Mouse (Mus musculus) Patski (cell line): ENCODE measurements around the gene Xpnpep1. TPM values are rescaled to one million over a fixed set of nuclear protein-coding genes. Genes with fewer than 3 reads are reported as not detected.
A peak's percentile ranks its signal among the peaks of the same experiment; 100 is the strongest.

Source experiments
- ATAC-seq: fragments of 100-300 bp; one replicate; pipeline ENCODE4 v1.8.0; 2021
- CTCF ChIA-PET: fragments of 350-600 bp; sonication (Branson Sonifier 250); formaldehyde crosslinking; loops from one replicate; lab custom pipeline; 2022; ENCODE audit warnings: inconsistent platforms; lab: Charles Lee
- POLR2A ChIA-PET: fragments of 350-600 bp; sonication (Branson Sonifier 250); formaldehyde crosslinking; loops from one replicate; lab custom pipeline; 2022; ENCODE audit warnings: antibody characterized with exemption, inconsistent platforms; lab: Charles Lee
- DNase-seq: peaks from one replicate; pipeline ENCODE4 v3.0.0-alpha.2; 2011; ENCODE audit warnings: low read depth, low spot score
- H3K27me3 ChIP-seq: fragments of 371-371 bp; one replicate; pipeline ENCODE4 v1.5.1; 2021
- CTCF ChIP-seq: fragments of 100-300 bp; IDR thresholded peaks from one replicate; pipeline ENCODE4 v1.5.1; 2021
- in situ Hi-C: fragments of 300-500 bp; cut with MboI; formaldehyde crosslinking; loops from 3 replicates; pipeline ENCODE4 v1.11.1; 2018; ENCODE audit warnings: low pct_unique_long_range_greater_than_20kb, mixed read lengths
- polyA plus RNA-seq: library from polyadenylated mRNA; unstranded; gene quantifications from one replicate; pipeline ENCODE4 v1.2.3, GENCODE M21; 2021

The Xpnpep1 gene
- 193 TPM for polyA plus RNA-seq

- H3K27me3 ChIP-seq = no peaks in the 10 kb centered on the region
- ATAC-seq (no peak), DNase-seq (no peak)
- ChIA-PET POLR2A (no interaction called here), CTCF (interaction anchor here (1.2 to 1.6 kb wide), 3 partner anchors 15 to 24 kb away, joined by 3 to 5 read pairs (median 3); no protein-coding TSS in a partner anchor)
- no peak for TF ChIP-seq CTCF
- in situ Hi-C loops = no loop called here
These were observed at the start of gene Xpnpep1 for GRCm38 (mm10) chr19:53040164-53041132. Xpnpep1 (minus strand) TSS chr19:53040214.

GRCm38 (mm10) chr19:53087268-53088143 is 47.5 kb upstream of the Xpnpep1 start:
- no peak for ATAC-seq
- ChIA-PET CTCF (interaction anchor here (1.0 to 2.5 kb wide), 2 partner anchors 10 to 51 kb away, joined by 3 to 9 read pairs; no protein-coding TSS in a partner anchor), POLR2A (no interaction called here)
- in situ Hi-C loops = no loop called here
- no peaks in the 10 kb centered on the region for H3K27me3 ChIP-seq
- DNase-seq = no peak
- TF ChIP-seq CTCF = no peak

GRCm38 (mm10) chr19:53086861-53087260 is 46.8 kb upstream of the Xpnpep1 start:
- ATAC-seq = no peak
- in situ Hi-C loops = no loop called here
- no peak for TF ChIP-seq CTCF
- ChIA-PET POLR2A (no interaction called here), CTCF (interaction anchor here (1.0 to 2.5 kb wide), 2 partner anchors 10 to 52 kb away, joined by 3 to 9 read pairs; no protein-coding TSS in a partner anchor)
- DNase-seq = no peak
- no peaks in the 10 kb centered on the region for H3K27me3 ChIP-seq

- no peaks in the 10 kb centered on the region for H3K27me3 ChIP-seq
- TF ChIP-seq CTCF = no peak
- peak; percentile 68 for DNase-seq
- in situ Hi-C loops = no loop called here
- ChIA-PET POLR2A (interaction anchor here (0.7 kb wide), 1 partner anchor 106 kb away, joined by 4 read pairs; no protein-coding TSS in a partner anchor), CTCF (interaction anchor here (0.7 to 1.3 kb wide), 2 partner anchors 14 to 36 kb away, joined by 3 read pairs; no protein-coding TSS in a partner anchor)
- ATAC-seq = peak; percentile 46
These were observed 44.7 kb upstream of the Xpnpep1 start for GRCm38 (mm10) chr19:53084735-53085134.

- ATAC-seq (no peak), DNase-seq (no peak)
- no peaks in the 10 kb centered on the region for H3K27me3 ChIP-seq
- CTCF ChIA-PET = interaction anchor here (0.9 to 1.7 kb wide), 3 partner anchors 9 to 55 kb away, joined by 3 to 4 read pairs (median 3); no protein-coding TSS in a partner anchor
- no peak for TF ChIP-seq CTCF
- POLR2A ChIA-PET = no interaction called here
- in situ Hi-C loops = no loop called here
These were observed 42.8 kb upstream of the Xpnpep1 start for GRCm38 (mm10) chr19:53082862-53083261.

- POLR2A ChIA-PET = no interaction called here
- TF ChIP-seq CTCF = no peak
- no peaks in the 10 kb centered on the region for H3K27me3 ChIP-seq
- CTCF ChIA-PET = interaction anchor here (1.6 kb wide), 1 partner anchor 14 kb away, joined by 3 read pairs; no protein-coding TSS in a partner anchor
- in situ Hi-C loops = no loop called here
- DNase-seq (no peak), ATAC-seq (no peak)
These were observed 41.3 kb upstream of the Xpnpep1 start for GRCm38 (mm10) chr19:53081339-53081738.

GRCm38 (mm10) chr19:53080921-53081320 is 40.9 kb upstream of the Xpnpep1 start:
- TF ChIP-seq CTCF = no peak
- POLR2A ChIA-PET = no interaction called here
- CTCF ChIA-PET = interaction anchor here (1.3 to 1.6 kb wide), 2 partner anchors 10 to 14 kb away, joined by 3 read pairs; no protein-coding TSS in a partner anchor
- DNase-seq (no peak), ATAC-seq (peak; percentile 29)
- in situ Hi-C loops = no loop called here
- no peaks in the 10 kb centered on the region for H3K27me3 ChIP-seq

GRCm38 (mm10) chr19:53080487-53080886 is 40.5 kb upstream of the Xpnpep1 start:
- DNase-seq (no peak), ATAC-seq (no peak)
- POLR2A ChIA-PET = no interaction called here
- in situ Hi-C loops = no loop called here
- CTCF ChIA-PET = interaction anchor here (1.3 to 1.6 kb wide), 2 partner anchors 9 to 14 kb away, joined by 3 read pairs; no protein-coding TSS in a partner anchor
- H3K27me3 ChIP-seq = no peaks in the 10 kb centered on the region
- TF ChIP-seq CTCF = no peak

GRCm38 (mm10) chr19:53080026-53080425 is 40.0 kb upstream of the Xpnpep1 start:
- ChIA-PET CTCF (interaction anchor here (1.3 kb wide), 1 partner anchor 9 kb away, joined by 3 read pairs; no protein-coding TSS in a partner anchor), POLR2A (no interaction called here)

More at GRCm38 (mm10) chr19:53080026-53080425, 40.0 kb upstream of the Xpnpep1 start:
- no peaks in the 10 kb centered on the region for H3K27me3 ChIP-seq
- TF ChIP-seq CTCF = no peak
- ATAC-seq = no peak
- DNase-seq = no peak
- in situ Hi-C loops = no loop called here
